Mouse (Mus musculus) frontal cortex, postnatal 14 days (tissue): ENCODE measurements at regions not wholly inside any gene's neighbourhood (a gene's known extent, or its start where the extent isn't known, plus 50 kb on each side); places are given as distances from the start of the nearest gene placed in this dataset.

Source experiments
- DNase-seq, 2 experiments: peaks; one replicate each; pipeline ENCODE4 v3.0.0; 2022; ENCODE audit warnings: low spot score in 2 of 2

- DNase-seq = no peak
Observed at GRCm38 (mm10) chr1:27642118-27642517, 954.9 kb upstream of the 4931408C20Rik start.

GRCm38 (mm10) chr1:27629101-27629500 lies 941.8 kb upstream of the 4931408C20Rik start:
- no peak for DNase-seq

- no peak for DNase-seq
Observed at GRCm38 (mm10) chr1:27616250-27616649, 929.0 kb upstream of the 4931408C20Rik start.

GRCm38 (mm10) chr1:27608606-27609005 lies 921.3 kb upstream of the 4931408C20Rik start:
- DNase-seq = peak; percentile 7 to 21

GRCm38 (mm10) chr1:27578776-27579175 lies 891.5 kb upstream of the 4931408C20Rik start:
- DNase-seq = no peak

- DNase-seq = no peak
Observed at GRCm38 (mm10) chr1:27559426-27559825, 872.2 kb upstream of the 4931408C20Rik start.

- no peak for DNase-seq
Observed at GRCm38 (mm10) chr1:27510787-27511395, 823.6 kb upstream of the 4931408C20Rik start.

GRCm38 (mm10) chr1:27503807-27504206 lies 816.5 kb upstream of the 4931408C20Rik start:
- DNase-seq = no peak

- DNase-seq = no peak
Observed at GRCm38 (mm10) chr1:27478991-27479390, 791.7 kb upstream of the 4931408C20Rik start.

GRCm38 (mm10) chr1:27446069-27446468 lies 758.8 kb upstream of the 4931408C20Rik start:
- no peak for DNase-seq
